ENCODE assay signal across 8 mouse cellular contexts in the genomic region with DNA sequence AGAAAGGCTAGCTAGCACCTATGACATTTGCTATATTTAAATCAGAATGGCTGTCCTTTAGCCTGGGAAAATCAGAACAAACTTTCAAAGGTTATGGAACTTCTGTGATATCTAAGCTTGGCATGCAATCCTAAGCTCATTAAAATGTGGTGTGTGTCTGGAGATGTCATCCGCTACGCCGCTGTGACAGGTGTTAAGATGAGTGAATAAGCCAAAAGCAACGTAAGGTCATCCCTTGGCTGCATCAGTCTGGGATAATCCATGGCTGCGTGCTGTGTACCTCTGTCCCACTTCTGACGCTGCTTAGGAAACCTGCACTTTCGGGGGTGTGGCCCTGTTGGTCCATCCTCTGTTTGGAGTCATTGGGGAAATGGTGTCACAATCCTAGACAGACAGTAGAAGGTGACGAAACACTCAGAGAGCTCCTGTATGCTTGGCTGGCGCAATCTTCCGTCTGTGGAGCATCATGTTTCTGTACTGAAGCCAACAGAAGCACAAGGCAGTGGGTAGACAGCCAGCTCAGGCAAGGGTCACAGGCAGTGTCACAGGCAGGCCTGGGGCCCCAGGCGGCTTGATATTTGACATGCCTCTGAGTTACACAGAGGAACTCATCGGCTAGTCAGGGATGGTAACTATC. TPM values are rescaled to one million over a fixed set of nuclear protein-coding genes. Genes with fewer than 3 reads are reported as not detected.
DNase-seq lines count a peak whose midpoint lies in the region; ATAC-seq and TF ChIP-seq lines count a peak whose summit lies in the region.

No protein-coding gene starts in this region.

- H3K36me3 ChIP-seq in intestine, postnatal 0 days (ENCODE audit: control insufficient read depth, insufficient read depth), result no peaks in the 10 kb centered on the region

- peak overlapping the region; percentile 73 for H3K27ac ChIP-seq in intestine, postnatal 0 days (ENCODE audit: low read depth, low read length)

- no peaks in the 10 kb centered on the region for H3K9me3 ChIP-seq in intestine, postnatal 0 days (ENCODE audit: control insufficient read depth)

- no peak overlapping the region for H3K4me3 ChIP-seq in intestine, postnatal 0 days (ENCODE audit: low read depth, low read length)

- WGBS in intestine, postnatal 0 days, result 49% methylated on average over 12 of the region's 12 CpGs

- no peak overlapping the region for H3K9ac ChIP-seq in intestine, postnatal 0 days (ENCODE audit: low read depth, low read length)

- H3K27me3 ChIP-seq in intestine, postnatal 0 days (replicated peaks; ENCODE audit: control insufficient read depth, insufficient read depth, low read length), result no peaks in the 10 kb centered on the region

- 0 out of 2 replicates have a peak, but pooled peaks cover 9% of the 10 kb centered on the region for H3K4me1 ChIP-seq in intestine, postnatal 0 days (replicated peaks; ENCODE audit: control insufficient read depth, insufficient read depth, low read length)

- peak; percentile 83 for DNase-seq in adrenal gland, adult 2 months
- peak; percentile 14 for DNase-seq in gastrocnemius, postnatal 10 days
- peak; percentile 57 for DNase-seq in lung, postnatal 14 days
- no peak for DNase-seq in thymus, postnatal 4 days
- no peak for DNase-seq in retina, postnatal 1 day
- DNase-seq in neural tube, embryonic 10.5 days (ENCODE audit: extremely low spot score, low spot score), result no peak
- DNase-seq in spleen, postnatal 14 days (ENCODE audit: low spot score in 2 of 2), result no peak

- no peak for TF ChIP-seq CTCF in intestine, postnatal 0 days (IDR thresholded peaks at IDR 0.05; ENCODE audit: low read depth)

- H3K4me2 ChIP-seq in intestine, postnatal 0 days (replicated peaks; ENCODE audit: low read depth), result peak overlapping the region; percentile 9; the same call in 1 of the 2 replicates

- ATAC-seq in intestine, postnatal 0 days, result peak; percentile 50

RNA-seq across cellular contexts. Expression of a gene that starts 15.0 kb away (rescaled TPM):
- total RNA-seq in adrenal gland, adult 2 months (2021), result 10 to 100 TPM; 10.5 to 37.6 TPM
- 2.0 and 4.7 TPM in 2 replicates for polyA plus RNA-seq in adrenal gland, adult 2 months (2012; rRNA removed)
- 1 to 10 TPM; 2.8 to 4.8 TPM for total RNA-seq in gastrocnemius, postnatal 10 days (2021)
- 41.7 and 47.6 TPM in 2 replicates for polyA plus RNA-seq in intestine, postnatal 0 days (2015; fragmentation: Nextera tagmentation; extraction: Ambion mirVana)

RNA-seq across cellular contexts. Expression of a gene that starts 39.8 kb away (rescaled TPM):
- total RNA-seq in adrenal gland, adult 2 months (2021), result 10 to 100 TPM; 11.6 to 14.0 TPM
- 1.8 and 2.4 TPM in 2 replicates for polyA plus RNA-seq in adrenal gland, adult 2 months (2012; rRNA removed)
- 1 to 10 TPM; 7.2 to 8.4 TPM for total RNA-seq in gastrocnemius, postnatal 10 days (2021)
- polyA plus RNA-seq in intestine, postnatal 0 days (2015; fragmentation: Nextera tagmentation; extraction: Ambion mirVana), result 10.6 and 12.5 TPM in 2 replicates

Comparison
In these comparisons a context has a peak if more than half of its experiments do, and no peak if none do; other contexts are left out.
1. DNase-seq: peak in adrenal gland, adult 2 months (single experiment), gastrocnemius, postnatal 10 days (single experiment) and lung, postnatal 14 days (single experiment); none in thymus, postnatal 4 days (single experiment), retina, postnatal 1 day (single experiment), neural tube, embryonic 10.5 days (single experiment) and spleen, postnatal 14 days (0 of 2).